Mouse (Mus musculus): ENCODE data around the gene Ugt1a9. TPM values are rescaled to one million over a fixed set of nuclear protein-coding genes. Genes with fewer than 3 reads are reported as not detected.
"Not testable (repeated sequence)": the region's sequence is repeated elsewhere in the genome, so short reads cannot be mapped to it uniquely, and the experiment has no call there.

Gene Ugt1a9
- total RNA-seq, 2 experiments from 2014 or later, result not detected

GRCm38 (mm10) chr1:88104667-88105430, 34.2 kb downstream of the Ugt1a9 start:
- no peak for ATAC-seq (replicated peaks; ENCODE audit: poor library complexity)

GRCm38 (mm10) chr1:88105656-88106055, 35.1 kb downstream of the Ugt1a9 start:
- ATAC-seq (replicated peaks; ENCODE audit: poor library complexity), result no peak

- peak; percentile 73 for ATAC-seq (replicated peaks; ENCODE audit: poor library complexity)
Observed at GRCm38 (mm10) chr1:88109027-88109557, 38.5 kb downstream of the Ugt1a9 start.

- ATAC-seq (replicated peaks; ENCODE audit: poor library complexity), result not testable (repeated sequence)
Observed at GRCm38 (mm10) chr1:88109604-88110003, 39.0 kb downstream of the Ugt1a9 start.

GRCm38 (mm10) chr1:88112769-88113168, 42.2 kb downstream of the Ugt1a9 start:
- ATAC-seq (replicated peaks; ENCODE audit: poor library complexity), result not testable (repeated sequence)

- peak; percentile 84 for ATAC-seq (replicated peaks; ENCODE audit: poor library complexity)
Observed at GRCm38 (mm10) chr1:88120550-88120949, 50.0 kb downstream of the Ugt1a9 start.

GRCm38 (mm10) chr1:88121521-88121920, 50.9 kb downstream of the Ugt1a9 start:
- ATAC-seq (replicated peaks; ENCODE audit: poor library complexity), result 0 out of 2 replicates have a peak, but pooled peaks have one; percentile 39

- ATAC-seq (replicated peaks; ENCODE audit: poor library complexity), result peak; percentile 55
Observed at GRCm38 (mm10) chr1:88125827-88126360, 55.3 kb downstream of the Ugt1a9 start.

GRCm38 (mm10) chr1:88129091-88129490, 58.5 kb downstream of the Ugt1a9 start:
- ATAC-seq (replicated peaks; ENCODE audit: poor library complexity), result not testable (repeated sequence)

GRCm38 (mm10) chr1:88130223-88130622, 59.6 kb downstream of the Ugt1a9 start:
- ATAC-seq (replicated peaks; ENCODE audit: poor library complexity), result not testable (repeated sequence)

GRCm38 (mm10) chr1:88133908-88134456, 63.4 kb downstream of the Ugt1a9 start:
- ATAC-seq (replicated peaks; ENCODE audit: poor library complexity), result no peak

GRCm38 (mm10) chr1:88134457-88135011, 63.9 kb downstream of the Ugt1a9 start, which contains the start of gene Ugt1a6a:
Gene Ugt1a6a (plus strand): TSS chr1:88134809.
- peak; percentile 92 for ATAC-seq (replicated peaks; ENCODE audit: poor library complexity)

- not testable (repeated sequence) for ATAC-seq (replicated peaks; ENCODE audit: poor library complexity)
Observed at GRCm38 (mm10) chr1:88135229-88135904, 64.8 kb downstream of the Ugt1a9 start.

GRCm38 (mm10) chr1:88136646-88137045, 66.0 kb downstream of the Ugt1a9 start:
- no peak for ATAC-seq (replicated peaks; ENCODE audit: poor library complexity)

- no peak for ATAC-seq (replicated peaks; ENCODE audit: poor library complexity)
Observed at GRCm38 (mm10) chr1:88137264-88137663, 66.7 kb downstream of the Ugt1a9 start.

- no peak for ATAC-seq (replicated peaks; ENCODE audit: poor library complexity)
Observed at GRCm38 (mm10) chr1:88138145-88138544, 67.5 kb downstream of the Ugt1a9 start.

GRCm38 (mm10) chr1:88140492-88140891, 69.9 kb downstream of the Ugt1a9 start:
- ATAC-seq (replicated peaks; ENCODE audit: poor library complexity), result peak; percentile 70

GRCm38 (mm10) chr1:88143966-88144675, 73.5 kb downstream of the Ugt1a9 start:
- ATAC-seq (replicated peaks; ENCODE audit: poor library complexity), result peak; percentile 86

- 0 out of 2 replicates have a peak, but pooled peaks have one; percentile 27 for ATAC-seq (replicated peaks; ENCODE audit: poor library complexity)
Observed at GRCm38 (mm10) chr1:88145278-88145677, 74.7 kb downstream of the Ugt1a9 start.

GRCm38 (mm10) chr1:88150133-88150532, 79.5 kb downstream of the Ugt1a9 start:
- ATAC-seq (replicated peaks; ENCODE audit: poor library complexity), result peak; percentile 71

Data from megakaryocyte progenitor cell, adult 5-6 weeks (primary cell).